Mouse (Mus musculus) stomach, postnatal 0 days (tissue): ENCODE data around the gene Ngly1.

ENCODE experiments used
- CTCF ChIP-seq: IDR thresholded peaks from 2 replicates; pipeline ENCODE4 v1.5.1; 2016; ENCODE audit warnings: antibody characterized with exemption, low read depth, mild to moderate bottlenecking, moderate library complexity
- EP300 ChIP-seq: optimal IDR thresholded peaks from 2 replicates; pipeline ENCODE3; 2016; ENCODE audit warnings: antibody characterized with exemption

- TF ChIP-seq CTCF (no peak), EP300 (no peak)
Measured at GRCm38 (mm10) chr14:16347505-16347904, 98.4 kb downstream of the Ngly1 start.
